Mouse (Mus musculus) adrenal gland, postnatal 36 days (tissue): ENCODE data around the gene P4htm. TPM values are rescaled to one million over a fixed set of nuclear protein-coding genes. Genes with fewer than 3 reads are reported as not detected.
A peak's percentile ranks its signal among the peaks of the same experiment; 100 is the strongest.
"Not testable (repeated sequence)": the region's sequence is repeated elsewhere in the genome, so short reads cannot be mapped to it uniquely, and the experiment has no call there.

Experiments
- DNase-seq, 2 experiments: peaks; one replicate each; pipeline ENCODE4 v3.0.0; 2021; ENCODE audit warnings: mixed read lengths in 1 of 2
- long read RNA-seq, 2 experiments: library from polyadenylated mRNA; stranded (forward); transcript quantifications; one replicate each; pipeline ENCODE4 v2.0.0; 2021; ENCODE audit warnings: borderline sequencing depth in 2 of 2
- total RNA-seq, 2 experiments: library from RNA; stranded (reverse); gene quantifications; 2 replicates each; pipeline ENCODE4 v1.2.3; 2021

The P4htm gene
- total RNA-seq: 1 to 10 TPM; 5.6 to 6.3 TPM
- long read RNA-seq, experiment 1, transcript P4htm-201 (9 exons, 1,841 nt): major isoform, 6 of 15 reads
- long read RNA-seq, experiment 1, partial matches to known transcripts: 3 of 15 reads
- long read RNA-seq, experiment 1, other reads (novel, unspliced or antisense): 6 of 15 reads
- long read RNA-seq, experiment 2, transcript P4htm-201 (9 exons, 1,841 nt): major isoform, 10 of 12 reads
- long read RNA-seq, experiment 2, partial matches to known transcripts: 1 of 12 reads
- long read RNA-seq, experiment 2, other reads (novel, unspliced or antisense): 1 of 12 reads

DNA sequence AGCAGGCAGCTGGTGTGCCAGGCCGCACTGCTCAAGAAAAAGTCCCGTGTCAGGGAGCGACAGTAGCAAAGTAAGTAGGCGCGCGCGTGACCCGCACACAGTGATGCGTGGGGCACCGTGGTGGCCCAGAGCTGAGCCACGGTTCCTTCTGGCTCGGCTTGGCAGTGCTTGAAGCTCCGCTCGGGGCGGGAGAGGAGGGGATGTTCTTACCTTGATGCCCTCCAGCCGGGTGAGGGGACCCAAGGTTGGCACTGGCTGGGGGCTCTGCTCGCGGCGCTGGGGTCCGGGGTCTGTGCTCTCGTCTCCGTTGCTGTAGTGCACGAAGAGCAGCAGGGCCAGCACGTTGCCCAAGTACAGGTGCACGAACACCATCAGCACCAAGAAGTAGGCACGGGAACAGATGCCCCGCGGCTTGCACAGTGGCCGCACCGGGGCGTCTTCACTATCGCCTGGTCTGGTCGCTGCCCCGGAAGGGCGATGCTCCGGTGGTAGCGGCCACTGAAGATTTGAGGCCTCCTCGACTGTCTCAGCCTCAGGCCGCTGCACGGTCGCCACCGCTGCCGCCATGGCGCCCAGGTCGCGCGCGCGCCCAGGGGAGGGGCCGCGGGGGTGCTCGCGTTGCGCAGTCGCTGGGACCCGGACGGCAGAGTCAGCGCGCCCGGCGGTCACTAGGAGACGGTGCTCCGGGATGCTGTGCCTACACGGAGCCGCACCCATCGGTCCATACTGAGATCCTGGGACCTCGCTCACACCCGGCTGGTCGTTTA lies at the start of gene P4htm:
P4htm (minus strand) TSS at position 670 of the 767 bp plus-strand sequence.
- DNase-seq: peak; percentile 79 to 86

GRCm38 (mm10) chr9:108639825-108640224 lies 42.4 kb upstream of the P4htm start:
- no peak for DNase-seq

DNA sequence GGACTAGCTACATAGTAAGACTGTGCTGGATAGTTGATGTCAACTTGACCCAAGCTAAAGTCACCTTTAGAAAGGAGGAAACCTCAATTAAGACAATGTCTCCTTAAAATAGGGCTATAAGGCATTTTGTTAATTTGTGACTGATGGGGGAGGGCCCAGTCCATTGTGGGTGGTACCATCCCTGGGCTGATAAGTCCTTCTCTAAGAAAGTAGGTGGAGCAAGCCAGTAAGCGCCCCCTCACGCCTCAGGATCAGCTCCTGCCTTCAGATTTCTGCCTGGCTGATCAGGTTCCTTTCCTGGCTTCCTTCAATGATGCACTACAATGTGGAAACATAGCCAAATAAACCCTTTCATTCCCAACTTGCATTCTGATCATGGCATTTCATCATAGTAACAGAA lies 37.9 kb upstream of the P4htm start:
- no peak for DNase-seq

DNA sequence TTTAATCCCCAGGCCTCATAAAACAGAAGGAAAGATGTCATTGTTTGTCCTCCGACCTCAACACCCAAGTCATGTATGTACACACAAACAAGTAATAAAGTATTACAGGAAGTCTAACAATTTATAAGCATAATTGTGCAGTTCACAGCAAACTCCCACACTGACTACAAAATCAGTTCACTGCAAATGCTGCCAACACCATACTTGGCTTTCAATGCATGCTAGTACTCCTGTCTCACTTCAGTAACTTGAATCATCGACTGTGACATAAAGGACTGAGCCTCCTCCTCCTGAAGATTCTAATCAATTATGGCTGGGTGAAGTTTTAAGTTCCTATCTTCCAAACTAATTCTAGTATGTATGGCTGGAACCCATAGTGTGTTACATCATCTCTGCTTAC lies 36.4 kb upstream of the P4htm start:
- DNase-seq: no peak

DNA sequence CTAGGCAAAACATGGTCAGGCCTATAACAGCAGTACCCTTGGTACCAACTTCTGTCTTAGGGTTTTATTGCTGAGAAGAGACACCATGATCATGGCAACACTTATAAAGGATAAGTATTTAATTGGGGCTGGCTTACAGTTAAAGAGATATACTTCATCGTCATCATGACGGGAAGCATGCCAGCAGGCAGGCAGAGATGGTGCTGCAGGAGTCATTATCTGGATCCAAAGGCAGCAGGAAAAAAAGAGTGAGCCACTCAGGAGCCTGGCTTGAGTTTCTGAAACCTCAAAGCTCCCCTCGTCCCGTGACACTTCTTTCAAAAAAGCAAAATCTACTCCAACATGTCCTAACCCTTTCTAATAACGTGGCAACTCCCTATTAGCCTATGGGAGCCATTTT lies 34.9 kb upstream of the P4htm start:
- DNase-seq: no peak

DNA sequence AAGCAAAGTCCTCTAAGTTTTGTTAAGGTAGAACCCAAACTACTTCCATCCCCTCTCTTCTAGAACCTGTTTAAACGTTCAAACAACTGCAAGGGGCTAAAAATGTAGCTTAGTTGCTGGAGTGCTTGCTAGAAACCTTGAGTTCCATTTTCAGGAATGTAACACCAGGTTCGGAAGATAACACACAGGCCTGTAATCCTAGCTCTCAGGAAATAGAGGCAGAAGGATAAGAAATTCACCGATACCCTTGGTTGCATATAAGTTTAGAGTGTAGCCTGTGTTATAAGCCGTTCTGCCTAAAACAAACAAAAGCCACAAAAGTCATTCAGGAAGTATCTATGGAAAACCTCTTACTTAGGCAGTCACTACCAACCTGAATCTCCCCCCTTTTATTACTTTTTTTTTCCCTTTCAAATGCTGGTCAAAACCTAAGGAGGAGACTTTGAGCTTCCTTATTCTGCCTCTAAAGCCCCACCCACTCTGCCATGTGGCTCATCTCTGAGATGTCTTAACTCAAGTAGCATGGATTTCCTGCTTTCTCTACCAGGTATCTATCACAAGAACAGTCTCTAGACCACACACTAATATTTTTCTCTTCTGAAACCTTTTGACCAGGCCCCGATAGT lies 34.3 kb upstream of the P4htm start:
- DNase-seq: no peak

DNA sequence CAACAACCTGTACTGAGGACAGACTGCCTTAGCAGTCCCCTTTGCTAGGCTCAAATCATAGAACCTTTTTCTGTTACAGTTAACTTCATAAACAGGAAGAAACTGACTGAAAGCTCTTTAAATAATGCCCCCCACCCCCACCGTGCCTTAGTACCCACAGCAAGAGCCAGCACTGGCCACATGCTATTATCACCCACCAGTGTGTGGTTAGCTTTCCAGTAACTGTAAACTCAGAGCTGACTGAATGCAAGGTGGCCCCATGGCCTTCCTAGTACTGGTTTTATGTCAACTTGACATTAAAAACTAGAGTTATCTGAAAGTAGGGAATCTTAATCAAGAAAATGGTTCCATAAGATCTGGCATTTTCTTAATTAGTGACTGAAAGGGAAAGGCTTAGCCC lies 33.2 kb upstream of the P4htm start:
- DNase-seq: no peak

GRCm38 (mm10) chr9:108628141-108628540 lies 30.7 kb upstream of the P4htm start:
- DNase-seq: no peak

GRCm38 (mm10) chr9:108626498-108626897 lies 29.0 kb upstream of the P4htm start:
- peak in 1 of 2 experiments; percentile 10 for DNase-seq

- no peak for DNase-seq
These were observed 19.8 kb upstream of the P4htm start for GRCm38 (mm10) chr9:108617301-108617700.

GRCm38 (mm10) chr9:108611488-108611887 lies 14.0 kb upstream of the P4htm start:
- DNase-seq: no peak

DNA sequence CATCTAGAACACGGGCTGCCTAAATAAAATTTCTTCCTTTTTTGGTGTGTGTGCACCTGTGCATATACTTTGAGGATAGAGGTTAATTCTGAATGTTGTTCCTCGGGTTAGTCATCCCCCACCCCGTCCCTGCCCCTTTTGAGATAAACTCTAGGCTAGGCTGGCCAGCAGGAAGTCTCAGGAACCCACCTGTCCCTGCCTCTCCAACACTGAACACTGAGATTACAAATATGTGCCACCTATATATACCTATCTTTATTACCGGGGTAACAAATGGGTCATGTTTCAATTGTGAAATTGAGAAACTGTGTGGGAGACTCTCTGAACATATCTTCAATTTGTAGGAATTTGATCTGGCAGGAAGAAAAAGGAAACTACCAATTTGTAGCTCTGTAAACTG lies 11.4 kb upstream of the P4htm start:
- DNase-seq: no peak

DNA sequence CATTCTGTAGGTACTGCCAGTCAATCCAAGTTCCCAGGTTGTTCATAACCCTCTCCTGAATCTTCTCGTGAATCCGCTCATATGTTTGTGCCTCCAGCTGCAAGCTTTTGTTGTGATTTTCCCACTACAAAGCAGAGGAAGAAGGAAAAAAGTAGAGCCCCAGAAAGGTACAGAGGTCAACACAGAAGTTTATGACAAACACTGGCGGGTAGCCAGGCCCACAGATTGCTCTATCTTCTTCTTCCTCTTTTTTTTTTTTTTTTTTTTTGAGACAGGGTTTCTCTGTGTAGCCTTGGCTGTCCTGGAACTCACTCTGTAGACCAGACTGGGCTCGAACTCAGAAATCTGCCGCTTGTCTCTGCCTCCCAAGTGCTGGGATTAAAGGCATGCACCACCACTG lies 10.5 kb upstream of the P4htm start:
- DNase-seq: not testable (repeated sequence)

DNA sequence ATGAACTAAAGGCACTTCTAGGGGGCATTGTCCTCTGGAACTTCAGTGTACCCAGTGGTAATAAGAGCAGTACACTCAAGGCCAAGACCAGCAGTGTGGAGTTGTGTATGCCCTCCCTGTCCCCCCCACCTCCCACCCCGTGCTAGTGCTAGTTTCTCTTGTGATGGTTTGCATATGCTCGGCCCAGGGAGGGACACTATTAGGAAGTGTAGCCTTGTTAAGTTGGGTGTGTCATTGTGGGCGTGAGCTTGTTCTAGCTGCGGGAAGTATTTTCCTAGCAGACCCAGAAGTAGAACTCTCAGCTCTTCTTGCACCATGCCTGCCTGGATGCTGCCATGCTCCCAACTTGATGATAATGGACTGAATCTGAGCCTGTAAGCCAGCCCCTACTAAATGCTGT lies 4.5 kb upstream of the P4htm start:
- DNase-seq: no peak

GRCm38 (mm10) chr9:108600011-108600410 lies 2.5 kb upstream of the P4htm start:
- DNase-seq: no peak

GRCm38 (mm10) chr9:108599021-108599566 lies 1.6 kb upstream of the P4htm start:
- no peak for DNase-seq

GRCm38 (mm10) chr9:108594354-108594753 lies 3.1 kb downstream of the P4htm start:
- DNase-seq: no peak

DNA sequence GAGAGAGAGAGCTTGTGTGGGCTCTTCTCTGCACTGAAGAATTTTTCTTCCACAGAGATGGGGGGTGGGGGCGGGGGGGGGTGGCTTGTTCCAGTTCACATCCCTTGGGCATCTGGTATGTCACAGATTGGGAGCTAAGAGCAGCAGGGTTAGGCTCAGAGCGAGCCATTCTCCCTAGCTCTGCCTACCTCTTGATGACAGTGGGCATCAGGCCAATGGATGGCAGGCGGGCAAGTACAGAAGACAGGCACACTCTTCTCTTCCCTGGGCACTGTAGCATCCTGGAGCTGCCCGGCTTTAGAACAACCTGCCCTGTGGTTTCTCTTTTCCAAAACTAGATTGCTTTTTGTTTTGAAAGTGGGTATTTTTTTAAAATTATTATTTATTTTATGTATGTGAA lies 6.0 kb downstream of the P4htm start:
- no peak for DNase-seq

DNA sequence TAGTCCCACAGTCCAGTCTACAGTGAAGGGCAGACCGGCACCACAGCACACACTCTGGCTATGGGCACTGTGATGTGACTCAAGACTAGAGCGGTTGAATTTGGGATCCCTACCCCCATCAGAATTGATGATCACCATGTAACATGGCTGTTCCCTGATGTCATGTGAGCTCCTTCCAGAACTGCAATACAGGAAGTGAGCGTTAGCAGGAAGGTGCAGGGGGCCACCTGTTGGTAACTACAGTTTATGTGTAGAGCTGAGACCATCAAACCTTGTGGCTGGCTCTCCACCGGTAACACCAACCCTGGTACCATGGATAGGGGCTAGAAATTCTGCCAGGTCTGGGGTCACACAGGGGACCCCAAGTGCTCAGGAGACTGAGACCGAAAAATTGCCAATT lies 8.2 kb downstream of the P4htm start:
- DNase-seq: no peak

- DNase-seq: peak; percentile 74 to 77
These were observed 9.8 kb downstream of the P4htm start for GRCm38 (mm10) chr9:108587571-108588180.

GRCm38 (mm10) chr9:108579344-108579690 lies 18.1 kb downstream of the P4htm start:
- peak; percentile 62 to 69 for DNase-seq

DNA sequence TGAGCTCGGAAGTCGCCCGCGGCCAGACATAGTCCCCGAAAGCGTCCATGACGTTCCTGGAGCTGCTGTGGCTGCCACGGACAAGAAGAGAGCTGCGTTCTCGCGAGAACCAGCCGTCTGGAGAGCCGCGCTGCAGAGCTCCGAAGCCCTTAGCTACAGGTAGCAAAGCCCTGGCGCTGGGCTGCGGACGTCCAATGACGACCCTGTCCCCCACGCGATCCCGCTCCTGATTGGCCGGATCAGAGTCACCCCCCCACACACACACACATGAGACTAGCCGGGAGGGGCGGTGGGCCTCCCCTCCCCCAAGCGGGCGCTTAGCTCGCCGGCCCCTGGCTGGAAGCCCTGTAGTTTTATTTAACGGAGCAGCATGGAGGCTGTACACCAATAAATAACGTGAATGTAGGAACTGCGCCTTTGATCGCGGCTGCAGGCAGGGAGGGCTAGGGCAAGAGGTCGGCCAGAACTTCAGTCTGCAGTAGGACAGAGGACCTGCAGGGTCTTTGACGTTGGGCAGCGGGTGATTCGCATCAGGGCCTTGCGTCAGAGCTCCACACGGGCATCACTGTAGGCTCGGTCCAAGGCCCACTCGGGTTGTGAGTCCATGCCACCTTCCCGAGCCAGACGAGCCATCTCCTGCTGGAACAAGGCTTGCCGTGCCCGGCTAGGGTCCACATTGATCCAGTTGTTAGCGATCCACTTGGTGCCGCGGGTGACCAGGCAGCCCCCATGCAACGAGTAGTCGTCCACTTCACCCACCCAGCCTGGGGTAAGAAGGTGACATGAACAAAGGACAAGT lies 18.7 kb downstream of the P4htm start, which contains the start of gene Wdr6:
Wdr6 (minus strand) TSS at position 195 of the 799 bp plus-strand sequence.
- DNase-seq: peak; percentile 94 to 96
